Mouse (Mus musculus) midbrain, embryonic 13.5 days (tissue): ENCODE measurements around the gene 0610040J01Rik. TPM values are rescaled to one million over a fixed set of nuclear protein-coding genes. Genes with fewer than 3 reads are reported as not detected.

Source experiments
- ATAC-seq: fragments of 200-750 bp; cut with Nextera tagmentation; 2 replicates; pipeline ENCODE4 v1.8.0; 2017; ENCODE audit warnings: mild to moderate bottlenecking, moderate TSS enrichment, moderate library complexity
- H3K27ac ChIP-seq: fragments of 300-500 bp; sonication (generic); 2 replicates; pipeline ENCODE4 v1.5.1; 2015; ENCODE audit warnings: inconsistent platforms, mild to moderate bottlenecking, moderate library complexity
- H3K27me3 ChIP-seq: fragments of 300-500 bp; sonication (generic); 2 replicates; pipeline ENCODE4 v1.6.1; 2015; ENCODE audit warnings: mild to moderate bottlenecking, inconsistent platforms
- H3K36me3 ChIP-seq: fragments of 300-500 bp; sonication (generic); 2 replicates; pipeline ENCODE4 v1.6.1; 2015; ENCODE audit warnings: mild to moderate bottlenecking, inconsistent platforms
- H3K4me1 ChIP-seq: fragments of 300-500 bp; sonication (generic); replicated peaks from 2 replicates; pipeline ENCODE4 v1.6.1; 2015; ENCODE audit warnings: inconsistent platforms
- H3K4me2 ChIP-seq: fragments of 300-500 bp; sonication (generic); replicated peaks from 2 replicates; pipeline ENCODE4 v1.6.1; 2015; ENCODE audit warnings: moderate library complexity, mild to moderate bottlenecking, inconsistent platforms
- H3K4me3 ChIP-seq: fragments of 300-500 bp; sonication (generic); replicated peaks from 2 replicates; pipeline ENCODE4 v1.5.1; 2015; ENCODE audit warnings: mild to moderate bottlenecking, inconsistent platforms
- H3K9ac ChIP-seq: fragments of 300-500 bp; sonication (generic); replicated peaks from 2 replicates; pipeline ENCODE4 v1.6.1; 2015; ENCODE audit warnings: mild to moderate bottlenecking, inconsistent platforms
- H3K9me3 ChIP-seq: fragments of 300-500 bp; sonication (generic); 2 replicates; pipeline ENCODE4 v1.6.1; 2016; ENCODE audit warnings: mild to moderate bottlenecking, inconsistent platforms
- WGBS: fragments of 180-500 bp; shearing (Covaris S2); methylation state at CpG from one replicate; pipeline ENCODE4 v1.1.7; 2015; 5-methylcytosine and 5-hydroxymethylcytosine counted together
- polyA plus RNA-seq: library from polyadenylated mRNA; unstranded; fragments of >200 nt; fragmentation: Nextera tagmentation; extraction: Ambion mirVana; gene quantifications from 2 replicates; pipeline ENCODE4 v1.2.1, GENCODE M21; 2015

Gene 0610040J01Rik
- polyA plus RNA-seq, 1 experiment from 2014 or later: 1.6 TPM

DNA sequence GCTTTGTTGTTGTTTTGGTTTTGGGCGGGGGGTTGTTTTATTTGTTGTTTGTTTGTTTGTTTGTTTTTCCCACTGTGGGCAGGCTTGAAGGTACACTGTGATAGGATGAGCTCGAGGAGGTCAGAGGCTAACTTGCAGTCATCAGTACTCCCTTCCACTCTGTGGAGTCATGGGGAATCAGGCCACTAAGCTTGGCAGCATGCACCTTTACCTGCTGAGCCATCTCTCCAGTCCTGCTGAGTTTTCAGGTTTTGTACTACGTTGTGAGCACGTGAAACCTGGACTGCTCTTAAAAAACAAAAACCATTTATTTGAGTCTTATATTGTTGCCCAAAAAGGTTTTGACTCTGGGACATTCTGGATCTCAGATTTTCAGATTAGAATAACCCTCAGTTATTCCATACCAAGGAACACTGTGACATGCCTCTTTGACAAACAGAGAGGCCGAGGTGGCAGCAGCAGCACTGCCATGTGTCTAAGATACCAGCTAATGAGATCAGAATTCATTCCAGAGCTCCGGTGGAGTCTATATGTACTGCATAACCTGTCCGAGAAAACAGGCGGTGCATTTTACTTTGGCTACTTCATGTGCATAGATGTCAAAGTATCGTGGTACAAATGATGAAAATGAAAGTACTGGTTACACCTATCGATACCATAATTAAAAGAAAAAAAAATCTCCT is 104.4 kb downstream of the 0610040J01Rik start:
- Histone ChIP-seq H3K27me3 (no peaks in the 10 kb centered on the region), H3K9me3 (no peaks in the 10 kb centered on the region), H3K4me1 (no peaks in the 10 kb centered on the region), H3K9ac (no peak overlapping the region), H3K4me2 (no peak overlapping the region), H3K27ac (no peak overlapping the region), H3K36me3 (no peaks in the 10 kb centered on the region), H3K4me3 (no peak overlapping the region)
- no peak for ATAC-seq
- WGBS: 91% methylated on average over 10 of the region's 10 CpGs

- H3K36me3 ChIP-seq: 0 out of 2 replicates have a peak, but pooled peaks cover 4% of the 10 kb centered on the region
- ATAC-seq: no peak
- no peaks in the 10 kb centered on the region for H3K27me3 ChIP-seq
- H3K4me2 ChIP-seq: no peak overlapping the region
- H3K9me3 ChIP-seq: no peaks in the 10 kb centered on the region
- no peak overlapping the region for H3K4me3 ChIP-seq
- 75% methylated on average over 4 of the region's 4 CpGs for WGBS
- H3K9ac ChIP-seq: no peak overlapping the region
- no peaks in the 10 kb centered on the region for H3K4me1 ChIP-seq
- no peak overlapping the region for H3K27ac ChIP-seq
Measured at GRCm38 (mm10) chr5:63918201-63918600, 106.0 kb downstream of the 0610040J01Rik start.

GRCm38 (mm10) chr5:63923305-63924025 is 111.3 kb downstream of the 0610040J01Rik start:
- Histone ChIP-seq H3K4me1 (no peaks in the 10 kb centered on the region), H3K27ac (no peak overlapping the region), H3K36me3 (peaks cover 21% of the 10 kb centered on the region), H3K4me3 (no peak overlapping the region), H3K9me3 (no peaks in the 10 kb centered on the region), H3K27me3 (no peaks in the 10 kb centered on the region), H3K9ac (no peak overlapping the region), H3K4me2 (no peak overlapping the region)
- WGBS: 85% methylated on average over 13 of the region's 13 CpGs
- no peak for ATAC-seq

DNA sequence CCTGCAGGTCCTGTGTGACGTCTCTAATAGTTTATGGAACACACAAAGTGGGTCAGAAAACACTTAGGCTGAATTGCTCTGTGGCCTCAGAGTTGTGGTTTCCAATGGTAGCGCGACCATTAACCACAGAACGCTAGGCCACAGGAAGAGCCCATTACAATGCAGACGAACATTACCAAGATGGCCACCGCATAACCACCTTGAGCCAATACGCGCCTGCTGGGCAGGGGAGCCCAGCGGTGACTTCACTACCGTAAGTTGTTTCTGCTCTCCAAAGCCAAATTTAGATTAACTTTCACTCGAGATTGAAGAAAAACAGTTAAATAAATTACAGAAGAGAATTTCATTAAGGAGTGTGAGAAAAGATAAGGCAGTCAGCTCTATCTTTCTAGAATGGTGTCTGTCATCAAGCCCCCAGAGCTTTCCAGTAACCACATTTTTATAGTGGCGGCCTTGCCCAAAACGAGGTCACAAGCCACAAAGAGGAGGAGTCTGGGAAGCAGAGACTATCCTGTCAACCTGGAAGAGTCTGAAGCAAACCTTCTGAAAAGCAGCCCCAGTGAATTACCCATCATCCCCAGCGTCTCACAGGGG is 113.0 kb downstream of the 0610040J01Rik start:
- no peak for ATAC-seq
- no peak overlapping the region for H3K9ac ChIP-seq
- 93% methylated on average over 14 of the region's 14 CpGs for WGBS

DNA sequence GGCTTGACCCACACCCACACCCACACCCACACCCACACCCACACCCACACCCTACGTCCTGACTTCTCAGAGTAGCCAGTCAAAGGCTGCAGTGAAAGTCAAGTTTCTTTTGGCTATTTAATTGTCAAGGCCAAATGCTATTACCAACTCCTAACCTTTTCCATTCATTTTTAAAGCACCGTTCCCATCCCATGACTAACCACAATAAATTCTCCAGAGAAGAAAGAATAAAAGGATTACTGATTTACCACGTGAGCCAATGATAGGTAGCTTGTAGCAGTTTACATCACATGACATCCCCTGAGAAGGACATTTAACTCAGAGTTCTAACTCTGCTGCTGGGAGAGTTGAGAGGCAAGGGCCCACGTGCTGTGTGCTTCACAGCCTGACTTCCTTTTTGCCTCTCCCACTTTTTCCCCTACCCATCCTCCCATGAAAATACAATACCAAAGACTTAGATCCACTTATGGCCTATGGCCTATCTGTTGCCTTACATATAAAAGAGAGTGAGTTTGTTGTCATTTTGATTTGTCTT is 118.7 kb downstream of the 0610040J01Rik start:
- no peaks in the 10 kb centered on the region for H3K9me3 ChIP-seq
- WGBS: 74% methylated on average over 4 of the region's 4 CpGs
- H3K4me2 ChIP-seq: no peak overlapping the region
- ATAC-seq: no peak
- peaks cover 13% of the 10 kb centered on the region for H3K36me3 ChIP-seq
- H3K4me3 ChIP-seq: no peak overlapping the region
- H3K27me3 ChIP-seq: no peaks in the 10 kb centered on the region
- no peak overlapping the region for H3K27ac ChIP-seq
- peaks cover 4% of the 10 kb centered on the region; the same call in 1 of the 2 replicates for H3K4me1 ChIP-seq
- no peak overlapping the region for H3K9ac ChIP-seq

More for the DNA sequence above, 113.0 kb downstream of the 0610040J01Rik start:
- Histone ChIP-seq H3K4me2 (no peak overlapping the region), H3K4me1 (no peaks in the 10 kb centered on the region), H3K36me3 (peaks cover 26% of the 10 kb centered on the region), H3K27ac (no peak overlapping the region), H3K27me3 (no peaks in the 10 kb centered on the region), H3K9me3 (no peaks in the 10 kb centered on the region), H3K4me3 (no peak overlapping the region)

- no peak for ATAC-seq
- Histone ChIP-seq H3K27me3 (no peaks in the 10 kb centered on the region), H3K4me3 (no peak overlapping the region), H3K9ac (no peak overlapping the region), H3K9me3 (no peaks in the 10 kb centered on the region), H3K4me1 (peaks cover 4% of the 10 kb centered on the region; the same call in 1 of the 2 replicates), H3K27ac (no peak overlapping the region), H3K36me3 (peaks cover 8% of the 10 kb centered on the region), H3K4me2 (no peak overlapping the region)
- 49% methylated on average over 10 of the region's 10 CpGs for WGBS
Measured at GRCm38 (mm10) chr5:63932829-63933228, 120.7 kb downstream of the 0610040J01Rik start.

- H3K27ac ChIP-seq: no peak overlapping the region
- H3K4me2 ChIP-seq: no peak overlapping the region
- no peak for ATAC-seq
- H3K9me3 ChIP-seq: no peaks in the 10 kb centered on the region
- WGBS: 95% methylated on average over 6 of the region's 6 CpGs
- H3K4me1 ChIP-seq: peaks cover 4% of the 10 kb centered on the region; the same call in 1 of the 2 replicates
- no peaks in the 10 kb centered on the region for H3K36me3 ChIP-seq
- no peak overlapping the region for H3K4me3 ChIP-seq
- no peak overlapping the region for H3K9ac ChIP-seq
- H3K27me3 ChIP-seq: no peaks in the 10 kb centered on the region
Measured at GRCm38 (mm10) chr5:63935581-63935980, 123.4 kb downstream of the 0610040J01Rik start.

DNA sequence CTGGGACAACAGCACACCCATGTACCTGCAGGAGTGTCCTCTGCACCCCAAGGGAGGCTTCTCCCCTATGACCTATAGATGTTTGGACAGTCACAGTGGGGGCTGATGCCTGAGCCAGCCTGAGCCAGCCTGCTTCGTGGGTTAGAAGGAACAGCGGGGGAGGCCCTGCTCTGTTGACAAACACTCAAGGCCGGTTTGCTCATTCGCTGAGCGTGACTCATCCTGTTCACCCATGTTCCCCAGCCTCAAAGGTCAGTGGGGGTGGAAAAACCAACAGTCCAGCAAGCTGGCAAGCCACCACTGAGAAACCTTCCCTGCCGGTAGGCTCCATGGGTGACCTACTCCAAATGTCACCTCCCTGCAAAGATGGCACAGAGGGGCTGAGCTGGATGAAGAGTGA is 124.6 kb downstream of the 0610040J01Rik start:
- no peak for ATAC-seq
- 63% methylated on average over 6 of the region's 6 CpGs for WGBS

GRCm38 (mm10) chr5:63938575-63938974 is 126.4 kb downstream of the 0610040J01Rik start:
- Histone ChIP-seq H3K4me3 (no peak overlapping the region), H3K9ac (no peak overlapping the region), H3K36me3 (no peaks in the 10 kb centered on the region), H3K27ac (no peak overlapping the region), H3K4me2 (no peak overlapping the region), H3K4me1 (no peaks in the 10 kb centered on the region), H3K27me3 (no peaks in the 10 kb centered on the region), H3K9me3 (no peaks in the 10 kb centered on the region)
- no peak for ATAC-seq
- 60% methylated on average over 4 of the region's 4 CpGs for WGBS

More for the DNA sequence above, 124.6 kb downstream of the 0610040J01Rik start:
- no peaks in the 10 kb centered on the region for H3K27me3 ChIP-seq
- H3K4me1 ChIP-seq: peaks cover 4% of the 10 kb centered on the region; the same call in 1 of the 2 replicates
- H3K9me3 ChIP-seq: no peaks in the 10 kb centered on the region
- H3K27ac ChIP-seq: no peak overlapping the region
- H3K9ac ChIP-seq: no peak overlapping the region
- no peak overlapping the region for H3K4me3 ChIP-seq
- no peak overlapping the region for H3K4me2 ChIP-seq
- H3K36me3 ChIP-seq: no peaks in the 10 kb centered on the region

DNA sequence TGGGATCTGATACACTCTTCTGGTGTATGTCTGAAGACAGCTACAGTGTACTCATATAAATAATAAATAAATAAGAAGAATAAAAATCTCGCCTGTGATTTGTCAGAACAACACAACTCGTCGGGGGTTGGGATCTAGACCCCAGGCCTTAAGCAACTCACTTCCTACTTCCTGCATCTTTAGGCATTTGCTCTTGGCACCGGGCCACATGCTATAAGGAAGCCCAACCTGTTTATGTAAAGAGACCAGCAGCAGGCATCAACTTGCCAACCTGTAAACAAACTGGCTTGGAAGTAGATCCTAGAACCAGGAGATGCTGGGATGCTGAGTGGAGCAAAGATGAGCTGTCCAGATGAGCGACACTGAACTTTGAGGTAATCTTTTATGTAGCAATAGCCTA is 129.7 kb downstream of the 0610040J01Rik start:
- no peak for ATAC-seq
- H3K4me2 ChIP-seq: no peak overlapping the region
- H3K36me3 ChIP-seq: no peaks in the 10 kb centered on the region
- 85% methylated on average over 5 of the region's 5 CpGs for WGBS
- H3K27ac ChIP-seq: no peak overlapping the region
- no peaks in the 10 kb centered on the region for H3K4me1 ChIP-seq
- no peak overlapping the region for H3K4me3 ChIP-seq
- no peak overlapping the region for H3K9ac ChIP-seq
- no peaks in the 10 kb centered on the region for H3K9me3 ChIP-seq
- H3K27me3 ChIP-seq: no peaks in the 10 kb centered on the region

GRCm38 (mm10) chr5:63943291-63943690 is 131.1 kb downstream of the 0610040J01Rik start:
- H3K9ac ChIP-seq: no peak overlapping the region
- no peaks in the 10 kb centered on the region for H3K9me3 ChIP-seq
- H3K4me2 ChIP-seq: no peak overlapping the region
- H3K4me1 ChIP-seq: no peaks in the 10 kb centered on the region
- H3K4me3 ChIP-seq: no peak overlapping the region
- H3K27ac ChIP-seq: no peak overlapping the region
- no peak for ATAC-seq
- no peaks in the 10 kb centered on the region for H3K36me3 ChIP-seq
- 94% methylated on average over 9 of the region's 9 CpGs for WGBS
- no peaks in the 10 kb centered on the region for H3K27me3 ChIP-seq

GRCm38 (mm10) chr5:63947526-63947925 is 135.4 kb downstream of the 0610040J01Rik start:
- peaks cover 7% of the 10 kb centered on the region; the same call in 1 of the 2 replicates for H3K4me1 ChIP-seq
- no peaks in the 10 kb centered on the region for H3K27me3 ChIP-seq
- no peak overlapping the region for H3K4me2 ChIP-seq
- no peaks in the 10 kb centered on the region for H3K9me3 ChIP-seq
- WGBS: 50% methylated on average over 8 of the region's 8 CpGs
- no peak overlapping the region for H3K27ac ChIP-seq
- no peak overlapping the region for H3K9ac ChIP-seq
- no peak for ATAC-seq
- no peak overlapping the region for H3K4me3 ChIP-seq
- H3K36me3 ChIP-seq: no peaks in the 10 kb centered on the region
